Mouse (Mus musculus) left cerebral cortex, postnatal 10 days (tissue): ENCODE measurements around the gene Rptor. TPM values are rescaled to one million over a fixed set of nuclear protein-coding genes. Genes with fewer than 3 reads are reported as not detected.

Experiments
- DNase-seq, 2 experiments: peaks; one replicate each; pipeline ENCODE4 v3.0.0; 2021 to 2022; ENCODE audit warnings: low spot score in 2 of 2, mixed read lengths in 1 of 2; ENCODE audit errors: extremely low spot score in 1 of 2
- intact Hi-C: fragments of 180-260 bp; cut with DNase I; formaldehyde crosslinking; loops from one replicate; pipeline ENCODE4 v1.15.1; 2025
- total RNA-seq, 2 experiments: library from RNA; stranded (reverse); gene quantifications; 2 replicates each; pipeline ENCODE4 v1.2.3; 2021

Gene Rptor
- total RNA-seq, 2 experiments from 2014 or later, result 51.5 to 53.9 TPM

DNA sequence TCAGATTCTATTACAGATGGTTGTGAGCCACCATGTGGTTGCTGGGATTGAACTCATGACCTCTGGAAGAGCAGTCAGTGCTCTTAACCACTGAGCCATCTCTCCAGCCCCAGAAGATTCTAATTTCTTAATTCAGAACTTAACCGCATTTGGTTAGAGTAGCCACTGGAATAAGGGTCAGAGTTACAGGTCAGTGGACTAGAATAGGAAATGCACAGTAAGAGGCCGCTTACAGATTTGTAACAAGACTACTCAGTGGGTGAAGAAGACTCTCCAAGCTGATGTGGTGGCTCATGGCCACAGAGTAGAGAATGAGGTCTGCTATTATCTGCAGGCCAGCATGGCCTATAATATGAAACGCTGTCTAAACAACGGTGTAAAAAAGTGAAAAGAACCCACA is 300.2 kb downstream of the Rptor start:
- no peak for DNase-seq
- intact Hi-C loops, result loop anchor here (10.0 kb wide), 1 partner anchor 558 kb away; no protein-coding TSS in a partner anchor

DNA sequence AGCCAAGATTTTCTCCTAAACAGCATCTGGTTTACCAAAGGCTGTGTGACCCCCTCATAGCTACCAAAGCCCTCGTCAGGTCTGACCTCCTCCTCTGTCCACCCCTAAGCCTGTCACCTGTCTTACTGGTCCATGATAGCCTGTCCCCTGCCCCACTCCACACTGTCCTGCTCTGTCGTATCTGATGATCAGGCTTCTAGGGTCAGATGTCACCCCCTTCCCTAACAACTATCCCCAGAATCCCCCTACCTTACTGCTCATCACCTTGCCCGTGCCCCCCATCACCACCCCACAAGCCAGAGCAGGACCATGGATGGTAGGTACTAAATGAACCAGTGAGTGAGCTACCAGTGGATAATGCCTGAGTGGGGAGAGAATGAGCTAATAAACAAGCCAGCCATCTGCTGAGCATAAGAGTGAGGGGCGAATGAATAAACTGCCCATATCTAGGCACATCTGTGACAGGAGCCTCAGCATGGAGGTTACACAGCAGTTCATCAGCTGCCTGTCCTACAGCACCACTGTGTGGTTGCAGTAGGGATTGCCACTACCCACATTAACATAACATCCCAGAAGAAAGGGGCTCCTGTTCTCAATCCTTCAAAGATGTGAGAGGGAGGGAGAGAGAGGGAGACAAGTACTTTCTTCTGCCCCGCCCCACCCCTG is 302.0 kb downstream of the Rptor start:
- peak; percentile 73 to 75 for DNase-seq
- intact Hi-C loops, result loop anchor here (1.0 to 10.0 kb wide), 3 partner anchors 38 to 560 kb away; partner anchors contain the start of gene Baiap2

DNA sequence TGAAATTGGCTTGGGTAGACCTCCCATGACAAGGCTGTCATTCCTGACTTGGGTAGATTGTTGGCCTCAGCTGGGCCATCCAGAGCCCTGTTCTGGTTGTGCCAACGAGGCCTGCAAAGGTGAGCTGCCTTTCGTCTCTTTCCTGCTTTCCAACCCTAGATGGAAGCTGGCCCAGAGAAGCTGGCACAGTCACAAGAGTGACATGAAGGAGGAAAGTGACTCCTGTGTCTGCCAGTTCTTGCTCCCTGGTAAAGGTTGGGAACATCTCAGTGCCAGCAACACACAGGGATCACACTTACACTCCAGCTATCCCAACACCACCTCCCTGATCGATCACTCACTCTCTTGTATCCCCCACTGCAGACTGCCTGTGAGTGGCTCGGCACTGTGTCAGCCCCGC is 303.1 kb downstream of the Rptor start:
- DNase-seq, result no peak
- intact Hi-C loops, result loop anchor here (1.0 to 10.0 kb wide), 3 partner anchors 37 to 561 kb away; partner anchors contain the start of gene Baiap2

DNA sequence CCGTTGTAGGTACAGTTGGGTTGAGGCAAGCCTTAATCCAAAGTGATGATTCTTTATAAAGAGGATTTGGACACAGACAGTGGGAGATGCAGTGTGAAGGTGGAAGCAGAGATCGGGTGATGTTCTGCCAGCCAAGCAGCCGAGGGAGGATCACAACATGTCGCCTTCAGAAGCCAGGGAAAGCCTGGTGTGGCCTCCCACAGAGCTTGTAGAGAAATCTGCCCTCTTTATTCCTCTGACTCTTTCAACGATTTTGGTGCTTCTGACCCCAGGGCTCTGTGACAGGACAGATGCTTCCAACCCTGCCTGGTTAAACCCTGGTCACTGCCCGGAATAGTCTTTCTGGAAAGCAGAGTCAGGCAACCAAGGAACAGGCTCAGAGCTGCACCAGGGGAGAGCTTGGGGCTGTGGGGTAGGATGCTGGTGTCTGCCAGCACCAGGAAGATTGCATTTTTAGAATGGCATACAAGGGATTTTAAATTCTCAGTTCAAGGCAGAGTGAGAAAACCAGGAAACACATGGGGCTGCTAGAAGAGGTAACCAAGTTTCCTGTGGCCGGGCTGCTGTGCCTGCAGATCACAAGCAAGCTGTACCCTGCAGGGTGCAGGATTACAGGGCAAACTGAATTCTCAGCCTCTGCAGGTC is 304.4 kb downstream of the Rptor start:
- no peak for DNase-seq
- intact Hi-C loops, result loop anchor here (5.0 to 10.0 kb wide), 2 partner anchors 35 to 562 kb away; partner anchors contain the start of gene Baiap2

DNA sequence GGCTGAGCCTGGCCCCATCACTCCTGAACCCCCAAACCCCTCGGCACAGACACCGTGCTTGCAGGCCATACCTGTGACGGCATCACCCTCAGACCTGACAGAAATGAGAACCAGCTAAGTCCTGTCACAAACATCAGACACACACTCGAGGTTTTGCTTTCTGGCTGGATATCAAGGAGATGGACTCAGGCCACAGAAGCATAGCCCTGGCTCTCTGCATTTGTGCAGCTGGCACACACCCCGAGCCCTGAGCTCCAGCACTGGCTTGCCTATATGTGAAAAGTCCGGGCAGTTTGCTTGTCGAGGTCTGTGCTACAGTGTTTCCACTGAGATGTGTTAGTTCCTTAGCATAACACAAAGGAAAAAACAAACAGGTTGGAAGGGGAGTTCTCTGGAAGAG is 305.0 kb downstream of the Rptor start:
- intact Hi-C loops, result loop anchor here (5.0 to 10.0 kb wide), 2 partner anchors 35 to 563 kb away; partner anchors contain the start of gene Baiap2
- DNase-seq, result no peak

DNA sequence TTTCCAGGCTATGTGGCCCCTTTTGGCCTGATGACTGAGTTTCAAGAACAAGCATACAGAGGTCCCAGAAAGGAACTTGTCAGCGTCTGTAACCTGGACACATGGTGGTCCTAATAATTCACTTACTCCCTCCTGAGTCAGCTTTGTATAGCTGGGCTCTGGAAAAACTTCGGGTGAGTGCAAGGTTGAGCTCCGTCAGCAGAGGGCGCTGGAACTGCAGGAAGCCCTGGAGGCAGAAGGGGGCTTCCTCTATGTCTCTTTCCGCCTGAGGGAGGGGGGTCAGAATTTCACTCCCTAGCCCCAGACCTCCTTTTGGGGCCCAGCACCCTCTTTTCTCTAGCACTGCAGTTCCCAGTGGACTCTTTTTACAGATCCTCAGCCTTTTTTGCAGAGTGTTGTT is 306.7 kb downstream of the Rptor start:
- peak; percentile 57 to 80 for DNase-seq
- intact Hi-C loops, result loop anchor here (5.0 to 10.0 kb wide), 2 partner anchors 33 to 565 kb away; partner anchors contain the start of gene Baiap2

DNA sequence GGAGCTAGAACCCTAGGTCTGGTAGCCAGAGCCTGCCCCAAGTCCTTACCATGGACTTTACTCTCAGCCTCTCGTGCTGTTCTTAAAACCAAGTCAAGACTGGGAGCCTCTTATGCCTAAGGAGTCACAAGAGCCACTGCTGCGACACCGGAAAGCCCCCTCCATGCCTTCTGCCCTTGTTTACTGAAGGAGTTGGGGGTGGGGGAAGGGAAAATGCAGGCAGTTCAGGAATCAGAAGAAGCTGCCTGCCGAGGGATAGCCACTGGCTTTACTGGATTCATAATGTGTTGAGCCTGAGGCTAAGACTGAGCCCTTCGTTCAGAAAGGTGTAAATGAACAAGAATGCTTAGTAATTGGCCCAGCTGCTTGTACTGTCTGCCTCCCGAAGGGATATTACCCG is 310.1 kb downstream of the Rptor start:
- no peak for DNase-seq
- intact Hi-C loops, result loop anchor here (2.0 kb wide), 1 partner anchor 78 kb away; no protein-coding TSS in a partner anchor

DNA sequence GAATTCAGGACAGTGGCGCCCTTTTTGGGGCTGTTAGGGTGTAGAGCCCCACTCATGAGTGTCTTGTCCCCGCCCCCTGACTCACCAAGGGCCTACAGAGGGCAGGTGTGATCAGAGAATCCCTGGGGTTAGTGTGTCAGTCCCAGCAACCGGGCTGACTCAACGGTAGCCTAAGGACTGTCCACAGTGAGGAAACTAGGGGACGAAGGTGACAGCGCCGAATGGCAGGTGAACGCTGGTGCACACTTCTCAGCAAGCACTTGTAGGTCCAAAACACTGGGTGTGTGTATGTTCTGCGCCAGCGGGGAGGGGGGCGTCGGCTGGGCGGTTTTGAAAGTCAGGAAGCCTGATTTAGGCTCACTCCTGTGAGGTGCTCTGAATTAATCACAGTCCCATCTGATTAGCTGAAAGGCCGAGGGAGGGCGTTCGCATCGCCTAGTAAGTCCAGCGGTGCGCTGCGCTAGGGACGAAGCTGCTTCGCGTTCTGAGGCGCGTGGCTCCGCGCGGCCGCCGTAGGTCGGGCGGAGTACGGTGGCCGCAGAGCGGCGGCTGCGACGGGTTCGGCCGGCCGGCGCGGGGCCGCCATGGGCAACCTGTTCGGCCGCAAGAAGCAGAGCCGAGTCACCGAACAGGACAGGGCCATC is 310.7 kb downstream of the Rptor start, which contains the start of gene Chmp6:
Chmp6 (plus strand) TSS at position 151 of the 644 bp plus-strand sequence.
- intact Hi-C loops, result loop anchor here (2.0 kb wide), 1 partner anchor 77 kb away; no protein-coding TSS in a partner anchor
- peak; percentile 83 to 93 for DNase-seq

DNA sequence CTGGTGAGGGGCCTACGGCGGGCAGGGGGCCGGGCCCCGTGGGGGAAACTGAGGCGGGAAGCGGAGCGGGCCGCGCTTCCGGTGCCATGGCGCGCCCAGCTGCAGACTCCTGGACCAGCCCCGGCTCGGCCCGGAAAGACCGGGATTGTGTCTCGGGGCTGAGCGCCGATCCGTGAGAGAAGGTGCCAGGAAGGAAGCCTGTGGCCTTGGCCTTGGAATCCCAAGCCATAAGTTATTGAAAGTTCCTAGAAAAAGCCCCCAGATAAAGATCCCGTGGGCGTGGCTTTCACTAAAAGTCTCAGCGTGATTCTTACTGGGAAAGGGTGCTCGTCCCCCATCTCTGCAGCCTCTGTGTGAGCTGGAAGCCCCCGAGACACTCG is 311.2 kb downstream of the Rptor start:
- DNase-seq, result no peak
- intact Hi-C loops, result loop anchor here (2.0 kb wide), 1 partner anchor 77 kb away; no protein-coding TSS in a partner anchor

DNA sequence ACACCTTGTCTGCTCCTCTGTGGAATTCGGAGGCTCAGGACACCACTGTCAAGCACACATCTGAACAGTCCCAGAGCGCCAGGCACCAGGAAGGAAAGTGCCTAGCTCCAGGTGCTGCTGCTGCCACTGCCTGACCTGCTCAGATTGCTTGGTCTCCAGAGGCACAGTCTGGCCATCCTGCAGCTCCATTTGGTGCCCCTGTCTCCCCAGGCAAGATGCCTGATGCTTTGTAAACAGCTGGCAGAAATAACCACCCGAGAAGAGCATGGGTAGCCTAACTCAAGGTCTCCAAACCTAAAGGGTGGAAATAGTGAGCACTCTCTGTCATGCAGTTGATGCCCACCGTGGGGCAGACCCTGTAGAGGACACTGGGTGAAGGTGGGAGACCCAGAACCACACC is 311.7 kb downstream of the Rptor start:
- intact Hi-C loops, result no loop called here

DNA sequence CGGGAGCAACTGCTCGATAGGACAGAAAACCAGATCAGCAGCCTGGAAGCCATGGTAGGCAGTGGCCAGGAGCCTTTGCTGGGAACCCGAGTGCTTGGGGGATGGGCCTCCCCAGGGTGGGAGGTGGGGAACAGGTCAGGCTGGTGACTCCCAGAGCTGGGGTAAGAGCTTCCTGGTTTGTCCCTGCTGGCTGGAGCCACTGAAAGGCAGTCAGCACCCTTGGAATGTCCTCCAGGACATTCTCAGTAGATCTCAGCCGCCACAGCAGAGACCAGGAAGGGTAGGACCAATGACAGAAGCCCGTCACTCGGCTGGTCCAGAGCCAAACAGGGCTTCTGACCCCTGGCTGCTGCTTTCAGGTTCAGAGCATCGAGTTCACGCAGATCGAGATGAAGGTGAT is 313.0 kb downstream of the Rptor start:
- intact Hi-C loops, result no loop called here
- DNase-seq, result peak in 1 of 2 experiments; percentile 49

More for the DNA sequence above, 311.7 kb downstream of the Rptor start:
- DNase-seq, result no peak

DNA sequence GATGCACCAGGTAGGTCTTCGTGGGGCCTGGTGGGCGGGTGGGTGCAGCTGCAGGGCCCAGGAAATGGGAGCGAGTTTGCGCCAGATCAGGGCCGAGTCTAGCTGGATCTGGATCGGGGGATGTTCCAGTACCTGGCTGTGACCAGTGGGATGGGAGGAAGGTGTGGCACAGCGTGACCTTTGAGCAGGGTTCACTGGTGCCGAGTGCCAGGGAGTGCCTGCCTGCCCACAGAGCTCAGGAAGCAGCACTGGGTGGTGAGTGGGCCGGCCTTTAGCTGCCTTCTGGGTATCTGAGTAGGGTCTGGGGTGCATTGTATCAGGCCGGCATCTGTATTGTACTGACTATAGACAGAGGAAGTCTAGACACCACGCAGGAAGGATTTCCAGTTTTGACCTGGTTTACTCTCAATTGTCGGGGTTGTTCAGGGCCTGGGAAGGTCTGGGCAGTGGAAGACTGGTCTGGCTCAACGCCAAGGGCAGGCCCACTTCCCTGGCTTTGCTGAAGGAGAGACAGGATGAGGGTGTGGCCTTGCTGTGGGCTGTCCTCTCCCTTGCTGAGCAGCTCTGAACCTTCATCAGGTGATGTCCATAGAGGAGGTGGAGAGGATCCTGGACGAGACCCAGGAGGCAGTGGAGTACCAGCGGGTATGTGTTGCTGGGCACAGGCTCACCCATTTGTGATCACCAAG is 313.5 kb downstream of the Rptor start:
- DNase-seq, result peak in 1 of 2 experiments; percentile 89
- intact Hi-C loops, result no loop called here

DNA sequence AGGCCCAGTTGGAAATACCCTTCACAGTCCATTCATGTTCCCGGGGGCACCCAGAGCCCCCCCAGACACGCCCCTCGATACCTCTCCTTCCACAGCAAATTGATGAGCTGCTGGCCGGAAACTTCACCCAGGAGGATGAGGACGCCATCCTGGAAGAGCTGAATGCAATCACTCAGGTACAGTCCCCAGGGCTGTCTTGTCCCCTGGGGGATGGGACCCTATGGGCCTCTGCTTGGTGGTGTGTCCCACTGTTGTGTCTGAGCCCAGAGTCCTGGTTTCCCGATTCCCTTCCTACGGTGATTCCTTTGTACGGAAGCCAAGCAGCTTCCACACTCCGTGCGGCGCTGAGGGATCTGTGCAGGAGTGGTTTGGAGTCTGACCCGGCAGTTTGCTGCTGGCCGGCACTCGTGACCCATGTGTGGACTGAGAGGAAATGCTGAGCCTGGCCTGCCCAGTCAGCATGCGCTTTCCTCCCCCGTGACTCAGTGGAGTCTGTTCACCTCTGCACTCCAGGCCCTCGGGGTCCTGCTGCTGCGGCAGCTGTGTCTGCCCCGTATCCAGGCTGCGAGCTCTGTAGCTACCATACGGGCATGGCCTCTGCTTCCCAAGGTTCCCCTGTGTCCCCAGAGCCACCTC is 314.2 kb downstream of the Rptor start:
- DNase-seq, result peak in 1 of 2 experiments; percentile 73
- intact Hi-C loops, result no loop called here

DNA sequence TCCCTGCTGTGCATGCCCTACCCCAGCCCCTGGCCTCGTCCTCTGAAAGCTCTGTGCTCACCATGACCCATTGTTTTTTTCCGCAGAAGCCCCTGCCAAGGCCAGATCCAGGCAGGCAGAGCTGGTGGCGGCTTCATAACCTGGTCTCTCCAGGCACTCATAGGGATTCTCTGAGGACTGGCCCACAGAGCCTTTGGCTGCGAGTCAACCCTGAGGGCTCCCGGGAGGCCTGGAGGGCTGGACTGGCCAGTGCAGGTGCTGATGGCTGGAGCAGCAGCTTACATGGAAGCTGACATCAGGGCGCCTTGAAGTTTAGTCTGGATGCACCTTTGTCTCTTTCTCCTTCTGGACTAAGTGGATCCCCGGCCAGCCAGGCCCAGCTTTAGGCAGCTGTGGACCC is 315.8 kb downstream of the Rptor start:
- intact Hi-C loops, result no loop called here
- no peak for DNase-seq

DNA sequence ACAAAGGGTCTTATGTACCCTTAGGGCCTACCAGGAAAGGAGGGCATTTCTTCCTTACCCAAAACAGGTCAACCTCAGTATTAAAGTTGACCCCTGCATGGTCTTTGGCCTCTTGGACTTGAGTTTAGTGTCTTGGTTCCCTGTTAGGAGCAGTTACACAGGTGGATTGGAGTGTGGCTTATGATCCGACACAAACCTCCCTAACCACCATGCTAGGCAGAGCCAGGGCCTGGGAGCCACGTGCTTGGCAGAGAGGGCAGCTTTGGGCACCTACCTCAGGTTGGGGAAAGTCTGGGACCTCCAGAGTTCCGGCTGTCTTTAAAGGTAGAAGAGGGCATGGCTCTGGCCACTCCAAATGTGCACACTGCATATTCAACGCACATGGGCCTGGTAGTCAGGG is 316.7 kb downstream of the Rptor start:
- peak in 1 of 2 experiments; percentile 18 for DNase-seq
- intact Hi-C loops, result no loop called here

DNA sequence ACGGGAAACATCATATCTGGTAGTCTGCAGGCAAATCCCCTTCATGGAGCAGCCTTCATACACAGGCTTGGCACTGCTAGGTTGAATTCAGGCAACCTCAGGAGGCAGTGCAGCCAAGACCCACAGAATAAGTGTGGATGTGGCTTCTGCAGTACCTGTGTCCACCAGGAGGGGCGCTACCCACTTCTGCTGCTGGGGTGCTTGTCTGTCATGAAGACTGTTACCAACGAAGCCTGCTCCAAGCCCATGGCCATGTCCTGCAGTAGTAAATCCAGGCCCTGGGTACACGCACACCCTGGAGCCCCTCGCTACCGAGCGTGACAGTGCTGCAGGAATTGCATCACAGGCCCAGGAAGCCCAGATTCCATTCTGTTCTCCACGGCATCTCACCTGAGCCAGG is 317.2 kb downstream of the Rptor start:
- peak; percentile 65 to 86 for DNase-seq
- intact Hi-C loops, result no loop called here

DNA sequence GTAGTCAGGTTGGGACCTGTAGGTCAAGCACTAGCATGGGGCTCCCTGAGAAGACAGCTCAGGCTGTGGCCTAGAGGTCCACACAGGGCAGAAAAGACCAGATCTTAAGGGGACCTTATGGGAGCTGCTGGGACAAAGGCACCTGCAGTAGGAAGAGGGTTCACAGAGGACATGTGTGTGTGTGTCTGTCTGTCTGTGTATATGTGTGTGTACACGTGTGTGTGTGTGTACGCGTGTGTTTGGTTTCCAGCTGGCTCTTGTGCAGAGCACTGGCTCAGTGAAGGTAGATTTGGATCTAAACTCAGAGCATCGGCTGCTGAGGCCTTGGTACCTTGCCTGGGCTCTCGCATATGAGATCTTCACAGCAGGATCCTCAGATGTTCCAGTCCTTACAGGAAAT is 318.0 kb downstream of the Rptor start:
- intact Hi-C loops, result no loop called here
- DNase-seq, result peak in 1 of 2 experiments; percentile 21

DNA sequence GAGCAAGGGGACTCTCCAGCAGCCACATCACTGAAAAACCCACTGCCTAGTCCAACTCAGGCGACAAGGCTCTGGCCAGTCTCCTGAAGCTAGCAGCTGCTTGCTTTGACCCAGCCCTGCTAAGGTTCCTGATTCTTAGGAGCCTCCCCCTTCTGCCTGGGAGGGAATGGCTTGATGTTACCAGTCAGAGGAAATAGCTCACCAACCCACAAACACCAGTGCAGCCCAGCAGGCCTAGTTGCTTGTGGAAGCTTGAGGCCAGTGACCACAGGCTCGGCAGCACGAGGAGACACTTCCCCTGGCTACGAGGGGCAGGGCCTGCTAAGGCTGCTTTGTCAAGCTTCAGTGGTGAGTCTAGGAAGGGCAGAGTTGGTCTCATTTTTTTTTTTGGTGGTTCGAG is 322.5 kb downstream of the Rptor start:
- intact Hi-C loops, result no loop called here
- DNase-seq, result peak in 1 of 2 experiments; percentile 60
